ENCODE assay signal across 8 mouse cellular contexts in genomic region chr4:46195781-46196487, GRCm38 (mm10). TPM values are rescaled to one million over a fixed set of nuclear protein-coding genes. Genes with fewer than 3 reads are reported as not detected.
A peak's percentile ranks its signal among the peaks of the same experiment; 100 is the strongest.
DNase-seq lines count a peak whose midpoint lies in the region; ATAC-seq lines count a peak whose summit lies in the region.

TSS of gene Xpa (minus strand) at chr4:46196311.

- H3K27me3 ChIP-seq in hindbrain, embryonic 16.5 days (replicated peaks; ENCODE audit: control insufficient read depth, insufficient read depth, low read length): peaks cover 5% of the 10 kb centered on the region; the same call in 1 of the 2 replicates

- peaks cover 29% of the 10 kb centered on the region; the same call in 1 of the 2 replicates for H3K79me2 ChIP-seq in macrophage (ENCODE audit: inconsistent target)

- H3K4me3 ChIP-seq in hindbrain, embryonic 16.5 days (ENCODE audit: low read length): peak within 1 kb of the TSS; percentile 82
- peak within 1 kb of the TSS; percentile 59 for H3K4me3 ChIP-seq in macrophage (ENCODE audit: inconsistent target)

- H3K9me3 ChIP-seq in hindbrain, embryonic 16.5 days (ENCODE audit: control insufficient read depth, low read length): no peaks in the 10 kb centered on the region

- under 1% methylated on average over 56 of the region's 70 CpGs for WGBS in hindbrain, embryonic 16.5 days
- 2% methylated on average over 65 of the region's 70 CpGs for WGBS in macrophage (ENCODE audit: missing documents)

- peak within 1 kb of the TSS; percentile 85 for H3K4me2 ChIP-seq in hindbrain, embryonic 16.5 days (ENCODE audit: low read length)

- H3K4me1 ChIP-seq in hindbrain, embryonic 16.5 days (ENCODE audit: control insufficient read depth, insufficient read depth, low read depth, low read length): peaks cover 19% of the 10 kb centered on the region

- peak; percentile 83 for DNase-seq in WW6 (ENCODE audit: low read depth, low spot score)
- DNase-seq in cerebellum, postnatal 4 days (ENCODE audit: low spot score in 2 of 2): peak; percentile 84 to 93
- DNase-seq in gastrocnemius, adult 18-20 months (ENCODE audit: low spot score): peak; percentile 95
- peak; percentile 95 for DNase-seq in left cerebral cortex, adult 18-20 months (ENCODE audit: low spot score in 2 of 2)
- peak; percentile 97 for DNase-seq in right cerebral cortex, adult 18-20 months
- DNase-seq in urinary bladder, postnatal 10 days (ENCODE audit: low spot score): peak; percentile 59

- H3K36me3 ChIP-seq in hindbrain, embryonic 16.5 days (ENCODE audit: control insufficient read depth, insufficient read depth, low read length): peaks cover under 1% of the 10 kb centered on the region; the same call in 1 of the 2 replicates
- peaks cover 5% of the 10 kb centered on the region for H3K36me3 ChIP-seq in macrophage (ENCODE audit: inconsistent target)

- peak within 1 kb of the TSS; percentile 94 for H3K27ac ChIP-seq in hindbrain, embryonic 16.5 days (ENCODE audit: low read depth, low read length)
- no peak within 1 kb of the TSS for H3K27ac ChIP-seq in macrophage

- ATAC-seq in hindbrain, embryonic 16.5 days: peak; percentile 97

- H3K9ac ChIP-seq in hindbrain, embryonic 16.5 days (ENCODE audit: low read depth, low read length): peak within 1 kb of the TSS; percentile 87

RNA-seq across cellular contexts. Expression of gene Xpa, which starts in this region (rescaled TPM):
- total RNA-seq in gastrocnemius, adult 18-20 months (2021): 1 to 10 TPM; 5.8 to 6.7 TPM
- 23.5 and 25.8 TPM in 2 replicates for polyA plus RNA-seq in hindbrain, embryonic 16.5 days (2015; fragmentation: Nextera tagmentation; extraction: Ambion mirVana)
- 10 to 100 TPM; 10.2 to 11.2 TPM for total RNA-seq in left cerebral cortex, adult 18-20 months (2021)
- 10 to 100 TPM in 18 of 26 experiments, 1 to 10 TPM in 8; 3.1 to 47.3 (median 17.5) TPM for total RNA-seq in macrophage (2018; cell fraction: chromatin; rRNA removed)
- 10 to 100 TPM; 11.9 to 32.7 (median 24.1) TPM for total RNA-seq in macrophage (2018; cell fraction: cytosol; rRNA removed)
- total RNA-seq in macrophage (2018; cell fraction: nucleus; rRNA removed): 10 to 100 TPM in 18 of 26 experiments, 1 to 10 TPM in 8; 4.8 to 32.1 (median 12.9) TPM
- 15.9 to 35.4 TPM (median 24.1 TPM) in 3 replicates for polyA plus RNA-seq in macrophage (2018)
